Mouse (Mus musculus) G1E (cell line): Measurements from ENCODE around the gene Lemd1.

Experiments
- CTCF ChIP-seq: IDR thresholded peaks from 2 replicates; pipeline ENCODE4 v1.5.1; 2012; ENCODE audit warnings: low read depth, low read length, inconsistent platforms, mixed read lengths
- GATA1 ChIP-seq: IDR thresholded peaks from 2 replicates; pipeline ENCODE4 v1.6.1; 2012; ENCODE audit warnings: borderline replicate concordance, low read length, inconsistent platforms, mixed read lengths
- GATA2 ChIP-seq: IDR thresholded peaks from 2 replicates; pipeline ENCODE4 v1.6.1; 2012; ENCODE audit warnings: low read depth, low read length, inconsistent platforms, borderline replicate concordance
- POLR2AphosphoS5 ChIP-seq: IDR thresholded peaks from 2 replicates; pipeline ENCODE4 v1.6.1; 2012; ENCODE audit warnings: low read depth, low read length, inconsistent platforms; ENCODE audit not compliant: insufficient replicate concordance
- TAL1 ChIP-seq: conservative IDR thresholded peaks from 2 replicates; pipeline ENCODE4 v1.6.1; 2012; ENCODE audit warnings: low read depth, low read length, inconsistent platforms, mixed read lengths

DNA sequence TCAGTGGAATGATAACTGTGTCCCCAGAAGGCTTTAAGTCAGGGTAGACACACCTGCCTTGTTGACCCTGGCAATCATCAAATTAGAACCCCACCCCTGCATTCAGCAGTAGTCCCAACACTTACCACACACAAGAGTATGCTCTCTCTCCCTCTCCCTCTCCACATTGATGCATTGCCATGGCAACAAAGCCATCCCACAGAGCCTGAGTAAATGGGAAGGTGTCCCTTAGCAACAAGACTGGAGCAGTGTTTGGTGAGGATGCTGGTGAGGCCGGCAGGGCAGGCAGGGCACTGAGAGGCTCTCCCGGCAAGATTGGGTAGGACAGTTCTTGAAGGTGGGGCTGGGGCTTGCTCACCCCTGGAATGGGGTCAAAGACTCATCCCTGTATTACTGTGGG is 47.0 kb upstream of the Lemd1 start:
- TF ChIP-seq GATA1 (no peak), TAL1 (no peak), CTCF (no peak), GATA2 (no peak), POLR2AphosphoS5 (no peak)
